ENCODE assay signal across 7 mouse cellular contexts in genomic region chr5:98168356-98169285, GRCm38 (mm10). TPM values are rescaled to one million over a fixed set of nuclear protein-coding genes. Genes with fewer than 3 reads are reported as not detected.
DNase-seq lines count a peak whose midpoint lies in the region; ATAC-seq and TF ChIP-seq lines count a peak whose summit lies in the region.

No protein-coding gene starts in this region.

- H3K4me1 ChIP-seq in embryonic facial prominence, embryonic 15.5 days = peaks cover 37% of the 10 kb centered on the region
- H3K4me1 ChIP-seq in hindbrain, postnatal 0 days (ENCODE audit: insufficient read depth, low read length) = 0 out of 2 replicates have a peak, but pooled peaks cover 3% of the 10 kb centered on the region
- peaks cover 70% of the 10 kb centered on the region for H3K4me1 ChIP-seq in neural tube, embryonic 13.5 days (replicated peaks)

- H3K27me3 ChIP-seq in embryonic facial prominence, embryonic 15.5 days = peaks cover 79% of the 10 kb centered on the region
- H3K27me3 ChIP-seq in hindbrain, postnatal 0 days (ENCODE audit: insufficient read depth, low read length) = peaks cover 15% of the 10 kb centered on the region
- peaks cover 83% of the 10 kb centered on the region for H3K27me3 ChIP-seq in neural tube, embryonic 13.5 days

- peak overlapping the region; percentile 50 for H3K4me3 ChIP-seq in embryonic facial prominence, embryonic 15.5 days (replicated peaks)
- peak overlapping the region; percentile 41 for H3K4me3 ChIP-seq in hindbrain, postnatal 0 days (ENCODE audit: low read length)
- peak overlapping the region; percentile 45 for H3K4me3 ChIP-seq in neural tube, embryonic 13.5 days

- peak overlapping the region; percentile 88 for H3K4me2 ChIP-seq in embryonic facial prominence, embryonic 15.5 days (replicated peaks)
- H3K4me2 ChIP-seq in hindbrain, postnatal 0 days (ENCODE audit: low read depth, low read length) = peak overlapping the region; percentile 69
- H3K4me2 ChIP-seq in neural tube, embryonic 13.5 days = peak overlapping the region; percentile 72

- no peak for ATAC-seq in embryonic facial prominence, embryonic 15.5 days (ENCODE audit: insufficient number of reproducible peaks, low FRiP score, low TSS enrichment, low read depth)
- ATAC-seq in hindbrain, postnatal 0 days = no peak
- no peak for ATAC-seq in neural tube, embryonic 13.5 days (ENCODE audit: low read depth)
- no peak for ATAC-seq in frontal cortex, adult (ENCODE audit: low TSS enrichment)

- TF ChIP-seq CTCF in hindbrain, postnatal 0 days (IDR thresholded peaks at IDR 0.05; ENCODE audit: low read depth) = no peak

- DNase-seq in right cerebral cortex, adult 18-20 months = peak; percentile 18
- no peak for DNase-seq in right cerebral cortex, postnatal 25 days
- peak; percentile 35 for DNase-seq in hindbrain, postnatal 0 days (ENCODE audit: low spot score)
- DNase-seq in yolk sac, embryonic 10.5 days (ENCODE audit: low spot score) = no peak

- no peak overlapping the region for H3K9ac ChIP-seq in embryonic facial prominence, embryonic 15.5 days
- H3K9ac ChIP-seq in hindbrain, postnatal 0 days (replicated peaks; ENCODE audit: low read length) = peak overlapping the region; percentile 30; the same call in 1 of the 2 replicates
- peak overlapping the region; percentile 59 for H3K9ac ChIP-seq in neural tube, embryonic 13.5 days

- no peaks in the 10 kb centered on the region for H3K9me3 ChIP-seq in embryonic facial prominence, embryonic 15.5 days (replicated peaks)
- no peaks in the 10 kb centered on the region for H3K9me3 ChIP-seq in hindbrain, postnatal 0 days (ENCODE audit: low read length)
- no peaks in the 10 kb centered on the region for H3K9me3 ChIP-seq in neural tube, embryonic 13.5 days

- no peak overlapping the region for H3K27ac ChIP-seq in embryonic facial prominence, embryonic 15.5 days (replicated peaks)
- H3K27ac ChIP-seq in hindbrain, postnatal 0 days = 0 out of 2 replicates have a peak overlapping the region, but pooled peaks have one; percentile 32
- peak overlapping the region; percentile 68 for H3K27ac ChIP-seq in neural tube, embryonic 13.5 days (replicated peaks)

- H3K36me3 ChIP-seq in embryonic facial prominence, embryonic 15.5 days = no peaks in the 10 kb centered on the region
- no peaks in the 10 kb centered on the region for H3K36me3 ChIP-seq in hindbrain, postnatal 0 days (ENCODE audit: insufficient read depth, low read length)
- H3K36me3 ChIP-seq in neural tube, embryonic 13.5 days = no peaks in the 10 kb centered on the region

- WGBS in embryonic facial prominence, embryonic 15.5 days = under 1% methylated on average over 37 of the region's 37 CpGs
- whole genome bisulfite sequencing in hindbrain, postnatal 0 days = under 1% methylated on average over 37 of the region's 37 CpGs
- WGBS in neural tube, embryonic 13.5 days = under 1% methylated on average over 37 of the region's 37 CpGs

RNA-seq across cellular contexts. Expression of gene Prdm8, which starts 1.6 kb away (rescaled TPM):
- 0.18 and 0.19 TPM in 2 replicates for polyA plus RNA-seq in embryonic facial prominence, embryonic 15.5 days (2015; fragmentation: Nextera tagmentation; extraction: Ambion mirVana)
- total RNA-seq in hindbrain, postnatal 0 days (2014; rRNA removed) = 38.0 and 38.6 TPM in 2 replicates
- 2.7 and 3.1 TPM in 2 replicates for polyA plus RNA-seq in hindbrain, postnatal 0 days (2015; fragmentation: Nextera tagmentation; extraction: Ambion mirVana)
- 3.5 and 3.8 TPM in 2 replicates for polyA plus RNA-seq in neural tube, embryonic 13.5 days (2015; fragmentation: Nextera tagmentation; extraction: Ambion mirVana)

Comparison
In these comparisons a context has a peak if more than half of its experiments do, and no peak if none do; other contexts are left out.
1. DNase-seq: peak in right cerebral cortex, adult 18-20 months (single experiment) and hindbrain, postnatal 0 days (single experiment); none in right cerebral cortex, postnatal 25 days (single experiment) and yolk sac, embryonic 10.5 days (single experiment).
2. Peak in every context shown above with its lines, with median percentiles within 50 percentile points of each other: H3K4me2 ChIP-seq and H3K4me3 ChIP-seq.